Mouse (Mus musculus) hindbrain, embryonic 10.5 days (tissue): ENCODE measurements at regions not wholly inside any gene's neighbourhood (a gene's known extent, or its start where the extent isn't known, plus 50 kb on each side); places are given as distances from the start of the nearest gene placed in this dataset.

Source experiments
- DNase-seq: peaks from one replicate; pipeline ENCODE4 v3.0.0-alpha.2; 2017; ENCODE audit warnings: low spot score
- H3K27ac ChIP-seq: fragments of 300-500 bp; sonication (generic); 2 replicates; pipeline ENCODE4 v1.5.1; 2016; ENCODE audit warnings: mild to moderate bottlenecking, moderate library complexity
- H3K27me3 ChIP-seq: fragments of 300-500 bp; sonication (generic); 2 replicates; pipeline ENCODE4 v1.6.1; 2016; ENCODE audit warnings: mild to moderate bottlenecking; ENCODE audit not compliant: poor library complexity, insufficient read depth, severe bottlenecking
- H3K36me3 ChIP-seq: fragments of 300-500 bp; sonication (generic); 2 replicates; pipeline ENCODE4 v1.6.1; 2016; ENCODE audit warnings: mild to moderate bottlenecking, moderate library complexity
- H3K4me1 ChIP-seq: fragments of 300-500 bp; sonication (generic); replicated peaks from 2 replicates; pipeline ENCODE4 v1.6.1; 2016; ENCODE audit warnings: mild to moderate bottlenecking
- H3K4me3 ChIP-seq: fragments of 300-500 bp; sonication (generic); 2 replicates; pipeline ENCODE4 v1.5.1; 2016; ENCODE audit warnings: mild to moderate bottlenecking, moderate library complexity
- H3K9me3 ChIP-seq: fragments of 300-500 bp; sonication (generic); 2 replicates; pipeline ENCODE4 v1.6.1; 2016; ENCODE audit warnings: mild to moderate bottlenecking, moderate library complexity
- WGBS: fragments of 180-500 bp; shearing (Covaris S2); methylation state at CpG from one replicate; pipeline ENCODE4 v1.1.7; 2016; 5-methylcytosine and 5-hydroxymethylcytosine counted together

DNA sequence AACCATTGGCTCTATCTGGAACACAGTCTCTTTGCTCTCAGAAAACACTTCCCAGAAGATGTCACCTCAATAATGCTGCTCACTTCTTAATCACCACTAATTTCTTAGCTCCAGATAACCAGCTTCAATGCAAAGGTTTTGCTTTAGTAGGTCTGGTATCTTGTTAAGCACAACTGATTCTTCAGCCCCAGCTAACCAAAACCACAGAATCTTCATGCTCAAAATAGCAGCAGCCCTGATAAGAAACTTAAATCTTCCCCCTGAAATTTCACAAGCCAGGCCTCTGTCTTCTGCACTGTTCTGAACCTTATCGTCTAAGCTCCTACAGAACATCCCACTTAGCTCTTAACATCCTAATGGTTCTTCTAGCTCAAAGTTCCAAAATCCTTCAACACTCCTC lies 813.8 kb downstream of the Slitrk6 start:
- Histone ChIP-seq H3K4me1 (no peaks in the 10 kb centered on the region), H3K27ac (no peak overlapping the region), H3K9me3 (no peaks in the 10 kb centered on the region), H3K4me3 (no peak overlapping the region), H3K36me3 (no peaks in the 10 kb centered on the region), H3K27me3 (no peaks in the 10 kb centered on the region)
- 93% methylated on average over 1 of the region's 1 CpGs for WGBS
- no peak for DNase-seq

DNA sequence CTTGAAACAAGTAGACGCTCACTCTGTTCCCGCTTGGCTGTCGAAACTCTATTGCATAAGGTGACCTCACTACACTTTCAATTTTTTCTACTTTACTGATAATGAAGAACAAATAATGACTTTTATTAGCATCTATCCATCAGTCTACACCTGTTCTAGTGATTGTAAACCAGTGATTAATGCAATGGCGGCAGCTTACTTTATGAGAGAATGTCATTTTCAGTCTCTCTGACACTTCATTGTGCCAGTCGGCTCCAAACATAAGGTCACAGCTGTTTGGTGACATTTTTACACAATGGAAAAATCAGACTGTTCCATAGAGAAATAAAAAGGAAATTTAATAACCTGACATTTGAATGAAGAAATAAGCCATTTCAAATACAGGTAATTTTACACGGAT lies 817.5 kb downstream of the Slitrk6 start:
- H3K9me3 ChIP-seq, result no peaks in the 10 kb centered on the region
- 91% methylated on average over 6 of the region's 6 CpGs for WGBS
- H3K4me3 ChIP-seq, result no peak overlapping the region
- H3K36me3 ChIP-seq, result no peaks in the 10 kb centered on the region
- H3K4me1 ChIP-seq, result no peaks in the 10 kb centered on the region
- DNase-seq, result no peak
- no peaks in the 10 kb centered on the region for H3K27me3 ChIP-seq
- no peak overlapping the region for H3K27ac ChIP-seq

DNA sequence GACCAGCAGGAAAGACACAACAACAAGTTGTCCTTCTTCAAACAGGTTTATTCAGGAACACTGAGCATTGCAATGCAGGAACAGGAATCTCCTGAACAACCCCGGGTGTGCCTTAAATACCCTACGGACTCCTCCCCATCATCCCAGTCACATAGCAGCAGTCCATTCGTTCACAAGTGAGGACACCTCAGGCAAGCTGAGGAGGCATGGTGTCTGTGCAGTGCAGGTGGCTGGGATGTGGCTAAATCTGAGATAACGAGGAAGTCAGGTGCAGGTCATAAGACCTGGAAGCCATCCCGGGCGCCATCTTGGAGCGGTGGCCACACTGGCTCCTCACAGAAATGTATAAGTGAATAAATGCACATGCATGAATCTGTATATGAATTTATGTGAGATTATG lies 826.0 kb downstream of the Slitrk6 start:
- no peaks in the 10 kb centered on the region for H3K9me3 ChIP-seq
- WGBS, result 91% methylated on average over 7 of the region's 7 CpGs

DNA sequence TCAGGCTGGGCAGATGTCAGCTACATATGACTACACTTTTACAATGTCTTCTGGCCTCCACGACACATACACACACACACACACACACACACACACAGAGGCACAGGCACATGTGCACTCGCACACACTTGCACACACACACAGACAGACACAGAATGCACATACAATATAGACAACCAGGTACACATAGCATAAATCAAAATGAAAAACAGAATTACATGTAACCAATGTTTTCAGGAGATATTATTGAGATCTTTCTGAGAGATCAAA lies 863.1 kb downstream of the Slitrk6 start:
- no peaks in the 10 kb centered on the region for H3K9me3 ChIP-seq
- DNase-seq, result no peak
- H3K4me3 ChIP-seq, result no peak overlapping the region
- H3K36me3 ChIP-seq, result no peaks in the 10 kb centered on the region
- no peaks in the 10 kb centered on the region for H3K4me1 ChIP-seq
- 83% methylated on average over 2 of the region's 2 CpGs for WGBS
- no peaks in the 10 kb centered on the region for H3K27me3 ChIP-seq
- H3K27ac ChIP-seq, result no peak overlapping the region

More for the DNA sequence above, 826.0 kb downstream of the Slitrk6 start:
- Histone ChIP-seq H3K4me1 (no peaks in the 10 kb centered on the region), H3K4me3 (no peak overlapping the region), H3K27me3 (no peaks in the 10 kb centered on the region), H3K27ac (no peak overlapping the region), H3K36me3 (no peaks in the 10 kb centered on the region)
- DNase-seq, result no peak

DNA sequence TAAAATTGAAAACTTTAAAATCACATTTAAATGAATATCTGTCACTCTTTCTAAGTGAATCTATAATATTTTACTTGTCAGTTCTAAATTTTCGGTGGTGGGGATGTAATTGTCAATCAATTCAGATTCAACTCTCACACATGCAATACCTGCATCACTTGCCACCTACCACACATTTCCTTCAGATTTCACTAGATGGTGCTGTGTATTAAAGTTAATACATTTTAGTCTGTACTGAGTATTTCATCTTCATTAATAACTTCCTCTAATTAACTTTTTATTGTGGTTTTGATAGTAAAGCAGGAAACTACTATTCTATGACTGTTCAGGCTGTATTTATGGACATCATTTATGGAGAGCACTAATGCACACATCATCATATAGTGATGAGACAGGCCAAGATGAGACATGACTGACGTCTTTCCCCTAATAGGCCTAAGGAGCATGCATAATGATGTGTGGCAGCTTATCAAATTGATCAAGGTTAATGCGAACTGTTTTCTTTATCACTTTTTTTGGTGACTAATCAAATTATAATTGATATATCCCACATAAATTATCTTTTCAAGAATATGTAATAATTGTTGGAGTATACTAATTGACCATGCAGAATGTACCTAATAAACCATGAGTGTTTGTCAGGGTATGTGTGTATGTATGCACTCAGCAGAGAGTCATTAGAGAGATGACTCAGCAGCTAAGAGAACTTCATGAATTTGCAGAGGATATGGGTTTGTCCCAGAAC lies 863.6 kb downstream of the Slitrk6 start:
- H3K27me3 ChIP-seq, result no peaks in the 10 kb centered on the region
- no peak overlapping the region for H3K27ac ChIP-seq
- no peaks in the 10 kb centered on the region for H3K9me3 ChIP-seq
- no peaks in the 10 kb centered on the region for H3K36me3 ChIP-seq
- H3K4me1 ChIP-seq, result no peaks in the 10 kb centered on the region
- no peak for DNase-seq
- WGBS, result 75% methylated on average over 3 of the region's 3 CpGs
- H3K4me3 ChIP-seq, result no peak overlapping the region

DNA sequence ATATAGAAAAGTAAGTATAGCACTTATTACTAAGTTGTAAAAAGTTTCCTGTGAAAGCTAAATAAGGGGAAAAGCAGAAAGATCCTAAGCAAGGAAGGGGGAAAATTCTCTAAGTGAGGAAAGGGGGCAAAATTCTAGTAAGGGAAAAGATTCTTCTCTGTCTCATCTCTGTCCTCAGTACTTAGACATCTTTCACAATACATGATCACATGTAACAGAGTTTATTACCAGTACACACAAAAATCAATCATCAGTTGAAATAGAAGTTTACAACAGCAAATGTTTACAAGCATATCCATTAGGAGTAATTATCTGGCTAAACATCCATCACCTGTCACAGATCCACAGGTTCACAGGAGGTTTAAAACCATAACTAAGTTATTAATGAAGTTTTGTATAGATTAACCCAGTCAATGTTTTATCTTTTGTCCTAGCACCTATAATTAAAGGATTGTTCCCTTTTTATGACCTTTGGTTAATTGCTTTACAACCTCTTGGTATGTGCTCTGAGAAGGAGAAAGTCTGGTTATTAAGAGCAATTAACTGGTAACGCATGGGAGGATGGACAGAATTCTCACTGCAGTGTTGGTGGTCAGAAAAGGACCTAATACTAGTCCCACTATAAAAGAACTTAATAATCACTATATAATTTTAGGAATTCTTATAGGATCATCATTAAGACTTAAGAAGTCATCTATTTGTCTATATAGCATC lies 877.8 kb downstream of the Slitrk6 start:
- WGBS, result 89% methylated on average over 1 of the region's 1 CpGs
- no peaks in the 10 kb centered on the region for H3K4me1 ChIP-seq
- no peaks in the 10 kb centered on the region for H3K36me3 ChIP-seq
- DNase-seq, result no peak
- H3K27ac ChIP-seq, result no peak overlapping the region
- no peaks in the 10 kb centered on the region for H3K9me3 ChIP-seq
- H3K27me3 ChIP-seq, result no peaks in the 10 kb centered on the region
- no peak overlapping the region for H3K4me3 ChIP-seq

DNA sequence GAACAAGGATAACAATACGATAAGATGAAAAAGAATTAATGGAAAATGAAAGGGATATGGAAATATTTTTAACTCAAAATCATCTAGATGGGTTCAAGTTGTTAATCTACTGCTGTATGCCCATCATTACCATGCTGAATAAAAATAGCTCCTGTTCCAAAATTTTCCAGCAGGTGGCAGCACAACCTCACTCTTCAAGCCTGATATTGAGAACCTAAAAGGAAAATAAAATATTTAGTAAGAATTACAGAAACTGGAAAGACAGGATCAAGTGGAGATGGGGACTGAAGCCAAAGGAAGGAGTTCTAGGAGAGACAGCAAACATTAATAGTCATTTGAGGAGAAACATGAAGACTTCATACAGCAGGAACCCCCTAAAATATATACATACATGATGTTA lies 880.7 kb downstream of the Slitrk6 start:
- Histone ChIP-seq H3K9me3 (no peaks in the 10 kb centered on the region), H3K4me3 (no peak overlapping the region)
- 13% methylated on average over 1 of the region's 1 CpGs for WGBS

DNA sequence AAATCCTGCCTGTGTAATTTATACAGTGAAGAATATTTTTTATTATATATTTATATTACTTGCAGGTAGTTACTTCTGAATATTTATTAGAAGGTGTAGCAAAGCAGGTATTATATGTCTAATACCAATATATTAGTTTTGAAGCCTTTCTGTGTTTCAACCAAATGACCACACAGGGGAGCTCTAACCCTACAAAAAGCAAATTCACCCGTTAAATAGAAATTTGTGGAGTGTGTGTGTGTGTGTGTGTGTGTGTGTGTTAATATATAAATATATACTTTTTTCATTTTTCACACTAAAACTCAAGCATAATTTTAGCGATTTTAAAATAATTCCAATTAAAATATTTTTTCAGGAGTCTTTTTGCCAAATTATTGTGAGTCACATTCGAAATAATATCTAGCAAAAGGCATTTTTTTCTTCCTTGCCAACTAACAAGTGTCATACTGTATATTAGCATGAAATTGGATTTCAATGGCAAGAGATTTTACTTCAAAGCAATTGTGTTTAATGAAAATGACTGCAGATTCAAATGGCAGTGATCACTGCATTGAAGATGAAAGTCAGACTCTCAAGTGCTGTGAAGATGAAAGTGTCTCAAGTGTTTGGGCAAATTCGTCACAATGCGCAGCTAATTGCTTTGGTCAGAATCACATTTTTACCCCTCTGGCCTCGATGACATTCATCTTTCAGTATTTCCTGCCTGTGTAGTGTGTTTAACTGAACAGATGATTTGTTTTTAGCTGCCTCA lies 914.4 kb downstream of the Slitrk6 start:
- Histone ChIP-seq H3K4me3 (no peak overlapping the region), H3K36me3 (no peaks in the 10 kb centered on the region), H3K9me3 (no peaks in the 10 kb centered on the region), H3K27ac (no peak overlapping the region), H3K4me1 (no peaks in the 10 kb centered on the region), H3K27me3 (no peaks in the 10 kb centered on the region)
- 55% methylated on average over 6 of the region's 6 CpGs for WGBS
- DNase-seq, result no peak

More for the DNA sequence above, 880.7 kb downstream of the Slitrk6 start:
- Histone ChIP-seq H3K27me3 (no peaks in the 10 kb centered on the region), H3K4me1 (no peaks in the 10 kb centered on the region), H3K36me3 (no peaks in the 10 kb centered on the region), H3K27ac (no peak overlapping the region)
- peak; percentile 50 for DNase-seq

DNA sequence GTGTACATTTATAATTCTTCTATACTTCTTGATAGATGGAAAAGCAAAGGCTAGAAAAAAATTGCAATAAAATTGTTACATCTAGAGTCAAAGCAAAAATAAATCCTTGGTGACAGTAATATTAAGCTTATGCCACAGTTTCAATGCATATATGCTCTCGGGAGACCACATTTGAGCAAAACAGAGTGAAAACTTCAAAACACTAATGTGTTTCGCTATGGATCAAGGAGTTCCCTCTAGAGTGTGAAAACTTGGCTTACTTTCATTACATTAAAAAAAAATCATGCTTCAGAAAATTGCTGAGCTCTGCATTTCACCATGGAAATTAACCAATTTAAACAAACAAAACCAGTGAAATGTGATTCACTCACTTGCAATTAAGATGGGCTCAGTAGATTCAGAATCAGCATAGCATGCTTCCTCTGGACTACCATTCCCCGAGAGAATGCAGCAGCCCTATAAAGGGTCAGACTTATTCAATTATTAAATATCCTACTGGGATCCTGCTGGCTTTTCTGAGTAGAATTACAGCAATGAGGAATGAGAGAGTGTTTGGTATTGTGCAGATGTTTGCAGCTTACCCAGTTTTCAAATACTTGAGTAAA lies 888.7 kb upstream of the Slitrk1 start:
- Histone ChIP-seq H3K9me3 (no peaks in the 10 kb centered on the region), H3K4me1 (no peaks in the 10 kb centered on the region), H3K4me3 (no peak overlapping the region), H3K27me3 (no peaks in the 10 kb centered on the region), H3K27ac (no peak overlapping the region), H3K36me3 (no peaks in the 10 kb centered on the region)
- DNase-seq, result no peak
- WGBS, result 73% methylated on average over 3 of the region's 3 CpGs

DNA sequence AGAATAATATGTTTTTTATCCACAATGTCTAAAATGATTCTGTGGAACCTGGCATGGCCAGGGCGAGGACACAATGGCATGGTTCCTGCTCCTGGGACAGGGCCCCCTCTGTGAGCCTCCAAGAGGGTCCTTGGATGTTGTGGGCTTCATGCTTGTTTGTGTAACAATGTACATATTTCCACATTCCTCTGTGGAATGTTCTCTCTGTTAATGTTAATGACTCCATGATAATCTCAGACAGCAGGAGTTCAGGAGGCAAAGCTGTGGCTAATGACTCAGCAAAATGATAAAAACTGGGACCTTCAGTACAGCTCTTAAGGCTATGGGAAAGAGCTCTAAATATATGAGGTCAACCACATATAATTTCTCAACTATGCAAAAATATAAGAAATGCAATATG lies 858.3 kb upstream of the Slitrk1 start:
- no peaks in the 10 kb centered on the region for H3K27me3 ChIP-seq
- WGBS, result 77% methylated on average over 1 of the region's 1 CpGs
- H3K27ac ChIP-seq, result no peak overlapping the region
- no peaks in the 10 kb centered on the region for H3K4me1 ChIP-seq
- no peaks in the 10 kb centered on the region for H3K9me3 ChIP-seq
- no peaks in the 10 kb centered on the region for H3K36me3 ChIP-seq
- DNase-seq, result no peak
- no peak overlapping the region for H3K4me3 ChIP-seq

DNA sequence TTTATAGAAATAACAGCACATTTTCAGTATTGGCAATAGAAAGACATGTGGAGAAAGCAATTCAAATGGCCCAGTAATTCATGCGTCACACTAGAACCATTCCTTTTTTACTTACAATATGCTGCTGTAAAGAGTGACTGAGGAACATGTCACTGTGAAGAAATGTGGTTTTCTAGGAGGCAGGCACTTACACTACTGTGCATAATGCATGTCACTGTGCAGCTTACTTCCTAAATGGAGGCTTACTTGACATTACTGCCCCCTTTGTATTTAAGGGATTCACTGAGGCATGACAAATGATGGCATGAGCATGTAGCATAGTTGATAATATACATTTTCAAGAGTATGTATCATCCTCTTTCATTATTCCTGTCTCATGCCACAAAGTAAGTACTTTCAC lies 846.9 kb upstream of the Slitrk1 start:
- no peaks in the 10 kb centered on the region for H3K36me3 ChIP-seq
- DNase-seq, result no peak
- 79% methylated on average over 1 of the region's 1 CpGs for WGBS
- H3K27me3 ChIP-seq, result no peaks in the 10 kb centered on the region
- H3K4me3 ChIP-seq, result no peak overlapping the region
- H3K9me3 ChIP-seq, result no peaks in the 10 kb centered on the region
- no peak overlapping the region for H3K27ac ChIP-seq
- H3K4me1 ChIP-seq, result no peaks in the 10 kb centered on the region
